Mouse (Mus musculus) thymus, postnatal 36 days (tissue): ENCODE data around the gene Hoga1.
A peak's percentile ranks its signal among the peaks of the same experiment; 100 is the strongest.

Source experiments
- DNase-seq, 2 experiments: peaks; one replicate each; pipeline ENCODE4 v3.0.0; 2022; ENCODE audit warnings: mixed read lengths in 2 of 2

Hoga1 gene

GRCm38 (mm10) chr19:42022542-42022848, 22.9 kb upstream of the Hoga1 start:
- no peak for DNase-seq

GRCm38 (mm10) chr19:42026158-42026557, 19.3 kb upstream of the Hoga1 start:
- peak; percentile 70 to 76 for DNase-seq

DNA sequence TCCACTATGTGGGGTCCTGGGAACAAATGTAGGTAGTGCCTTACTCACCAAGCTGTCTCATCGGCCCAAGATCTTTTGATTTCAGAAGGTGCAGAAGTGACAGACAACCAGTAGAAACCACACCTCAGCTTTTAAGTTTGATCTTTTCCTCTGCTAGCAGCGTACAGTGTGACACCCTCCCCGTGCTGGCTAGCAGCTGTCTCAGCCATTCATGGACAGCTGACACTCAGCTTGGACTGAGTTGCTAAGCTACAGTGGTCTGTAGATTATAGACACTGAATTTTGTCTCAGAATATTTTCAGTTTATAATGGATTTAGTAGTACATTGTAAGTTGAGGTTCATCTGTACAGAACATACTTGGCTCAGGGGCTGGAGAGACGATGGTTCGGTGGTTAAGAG, 14.3 kb upstream of the Hoga1 start:
- no peak for DNase-seq

DNA sequence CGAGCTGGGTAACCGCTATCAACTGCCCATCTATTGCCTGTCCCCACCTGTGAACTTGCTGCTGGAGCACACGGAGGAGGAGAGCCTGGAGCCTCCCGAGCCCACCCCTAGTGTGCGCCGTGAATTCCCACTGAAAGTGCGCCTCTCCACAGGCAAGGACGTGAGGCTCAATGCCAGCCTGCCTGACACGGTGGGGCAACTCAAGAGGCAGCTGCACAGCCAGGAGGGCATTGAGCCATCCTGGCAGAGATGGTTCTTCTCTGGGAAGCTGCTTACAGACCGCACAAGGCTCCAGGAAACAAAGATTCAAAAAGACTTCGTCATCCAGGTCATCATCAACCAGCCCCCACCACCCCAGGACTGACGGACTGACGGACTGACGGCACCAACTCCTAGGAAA, 11.8 kb upstream of the Hoga1 start:
- DNase-seq, result no peak

- no peak for DNase-seq
Measured at GRCm38 (mm10) chr19:42034146-42034775, 11.1 kb upstream of the Hoga1 start.

- no peak for DNase-seq
Measured at GRCm38 (mm10) chr19:42034881-42035455, 10.4 kb upstream of the Hoga1 start.

- DNase-seq, result peak; percentile 75 to 82
Measured at GRCm38 (mm10) chr19:42035456-42036248, 9.8 kb upstream of the Hoga1 start, which contains the start of gene Ankrd2. Gene Ankrd2 (plus strand): TSS chr19:42036000.

GRCm38 (mm10) chr19:42036357-42036756, 9.1 kb upstream of the Hoga1 start:
- DNase-seq, result no peak

DNA sequence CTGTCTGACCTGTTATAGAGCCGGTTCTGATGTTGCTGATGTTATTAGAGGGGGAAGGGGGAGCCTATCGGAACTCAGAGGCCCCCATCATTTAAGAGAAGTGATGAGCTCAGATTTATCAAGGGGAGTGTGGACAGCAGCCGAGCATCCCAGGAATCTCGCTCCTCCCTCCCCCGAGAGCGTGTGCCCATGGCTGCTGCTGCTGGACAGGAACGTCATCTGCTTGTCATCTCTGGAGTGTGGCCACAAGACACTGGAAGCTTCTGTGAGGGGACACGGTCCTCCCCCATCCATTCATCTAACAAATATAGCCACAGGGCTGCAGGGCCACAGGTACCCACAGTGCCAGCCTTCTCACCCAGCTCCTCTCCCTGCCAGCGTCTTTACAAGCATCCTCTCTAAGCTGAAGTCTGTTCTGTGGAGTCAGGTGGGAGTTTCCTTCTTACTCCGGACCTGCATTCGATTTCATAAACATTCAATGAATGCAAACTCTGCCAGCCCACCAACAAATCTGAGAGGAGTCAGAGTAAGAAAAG, 8.2 kb upstream of the Hoga1 start:
- DNase-seq, result no peak

DNA sequence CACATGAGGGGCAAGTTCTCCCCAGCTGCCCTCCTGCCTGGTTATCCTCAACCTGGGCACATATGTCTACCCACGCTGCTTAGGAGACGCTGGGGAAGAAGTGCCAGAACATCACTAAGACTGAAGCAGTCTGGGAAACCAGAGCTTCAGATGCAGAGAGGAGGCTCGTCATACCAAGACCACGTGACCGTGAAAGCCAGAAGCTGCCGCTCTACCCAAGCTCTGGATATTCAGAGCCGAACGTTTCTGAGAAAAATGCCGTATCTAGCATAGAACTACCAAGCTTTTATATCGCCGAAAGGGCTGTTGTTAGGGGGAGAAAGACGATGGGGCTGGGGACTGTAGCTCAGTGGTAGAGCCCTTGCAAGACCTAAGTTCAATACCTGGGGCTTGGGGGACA, 7.1 kb upstream of the Hoga1 start:
- no peak for DNase-seq

GRCm38 (mm10) chr19:42043988-42044387, 1.4 kb upstream of the Hoga1 start:
- DNase-seq, result no peak

GRCm38 (mm10) chr19:42050251-42050650, 4.8 kb downstream of the Hoga1 start:
- no peak for DNase-seq

DNA sequence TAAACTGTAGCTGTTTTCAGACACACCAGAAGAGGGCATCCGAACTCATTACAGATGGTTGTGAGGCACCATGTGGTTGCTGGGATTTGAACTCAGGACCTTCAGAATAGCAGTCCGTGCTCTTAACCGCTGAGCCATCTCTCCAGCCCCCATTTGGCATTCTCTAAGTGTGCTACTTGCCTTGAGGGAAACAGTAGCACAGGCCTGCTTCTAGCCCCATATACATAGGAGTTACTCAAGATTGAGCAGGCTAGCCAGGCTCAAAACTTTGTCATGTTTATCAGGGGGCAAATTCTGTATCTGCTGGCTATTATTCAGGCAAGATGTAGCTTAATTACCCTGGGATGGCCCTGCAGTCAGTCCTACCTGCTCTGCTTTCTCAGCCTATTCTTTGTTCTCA, 5.9 kb downstream of the Hoga1 start:
- no peak for DNase-seq

- DNase-seq, result no peak
Measured at GRCm38 (mm10) chr19:42051948-42052347, 6.5 kb downstream of the Hoga1 start, which contains the start of gene 4933411K16Rik. Gene 4933411K16Rik (plus strand): TSS chr19:42052248.

- DNase-seq, result no peak
Measured at GRCm38 (mm10) chr19:42054255-42054654, 8.8 kb downstream of the Hoga1 start.

DNA sequence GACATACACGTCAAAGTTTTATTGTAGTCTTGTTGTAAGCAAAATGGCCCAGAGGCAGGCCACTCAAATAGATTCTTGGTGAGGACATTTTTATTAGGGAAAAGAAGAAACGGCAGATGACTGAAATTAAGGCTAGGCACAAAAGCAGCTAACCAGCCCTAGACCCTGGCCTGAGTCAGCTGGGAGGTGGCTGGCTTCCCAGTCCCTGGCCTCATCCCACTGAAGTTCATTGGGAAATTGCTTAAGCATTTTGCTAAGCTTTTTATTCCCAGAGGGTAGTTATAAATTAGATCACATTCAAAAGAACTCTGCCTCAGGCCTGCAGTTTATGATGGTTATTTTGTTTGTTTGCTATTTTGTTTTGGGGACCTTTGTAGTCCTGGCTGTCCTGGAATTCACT, 10.5 kb downstream of the Hoga1 start:
- DNase-seq, result no peak

GRCm38 (mm10) chr19:42056719-42057409, 11.5 kb downstream of the Hoga1 start:
- no peak for DNase-seq

GRCm38 (mm10) chr19:42058426-42058825, 13.0 kb downstream of the Hoga1 start:
- DNase-seq, result no peak

GRCm38 (mm10) chr19:42061443-42061842, 16.0 kb downstream of the Hoga1 start:
- no peak for DNase-seq

- DNase-seq, result no peak
Measured at GRCm38 (mm10) chr19:42068441-42069240, 23.2 kb downstream of the Hoga1 start.

- DNase-seq, result no peak
Measured at GRCm38 (mm10) chr19:42069241-42069525, 23.8 kb downstream of the Hoga1 start.

DNA sequence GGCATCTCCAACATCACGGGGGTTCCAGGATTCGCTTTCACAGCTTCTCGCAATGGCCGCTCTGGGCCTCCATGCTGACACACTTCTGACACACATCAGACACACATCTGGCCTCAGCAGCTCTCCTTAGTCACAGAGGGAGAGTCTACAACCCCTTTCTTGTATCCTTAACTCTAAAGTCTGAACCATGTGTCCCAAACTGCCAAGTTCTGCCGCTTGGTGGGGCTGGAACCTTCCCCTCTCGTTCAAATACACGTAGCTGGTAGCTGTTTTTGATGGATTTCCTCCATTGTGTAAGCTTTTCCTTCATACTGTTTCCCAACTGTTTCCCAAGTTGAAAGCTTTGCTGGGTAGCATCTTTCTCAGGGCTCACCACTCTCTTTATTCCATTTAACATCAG, 25.8 kb downstream of the Hoga1 start:
- DNase-seq, result no peak
